Mouse (Mus musculus) hindbrain, postnatal 0 days (tissue): ENCODE data around the gene Dvl3. TPM values are rescaled to one million over a fixed set of nuclear protein-coding genes. Genes with fewer than 3 reads are reported as not detected.

Experiments used
- ATAC-seq: fragments of 200-750 bp; cut with Nextera tagmentation; 2 replicates; pipeline ENCODE4 v1.8.0; 2017; ENCODE audit warnings: mild to moderate bottlenecking, moderate TSS enrichment, moderate library complexity
- DNase-seq: peaks from one replicate; pipeline ENCODE4 v3.0.0-alpha.2; 2015; ENCODE audit warnings: low spot score
- H3K27ac ChIP-seq: fragments of 300-500 bp; sonication (generic); 2 replicates; pipeline ENCODE4 v1.5.1; 2014; ENCODE audit warnings: mild to moderate bottlenecking
- H3K27me3 ChIP-seq: fragments of 300-500 bp; sonication (generic); 2 replicates; pipeline ENCODE4 v1.6.1; 2014; ENCODE audit warnings: low read length, mixed read lengths; ENCODE audit not compliant: insufficient read depth
- H3K36me3 ChIP-seq: fragments of 300-500 bp; sonication (generic); 2 replicates; pipeline ENCODE4 v1.6.1; 2014; ENCODE audit warnings: low read length, mixed read lengths; ENCODE audit not compliant: insufficient read depth
- H3K4me1 ChIP-seq: fragments of 300-500 bp; sonication (generic); 2 replicates; pipeline ENCODE4 v1.6.1; 2014; ENCODE audit warnings: antibody characterized with exemption, low read length, mixed read lengths; ENCODE audit not compliant: insufficient read depth
- H3K4me2 ChIP-seq: fragments of 300-500 bp; sonication (generic); 2 replicates; pipeline ENCODE4 v1.6.1; 2014; ENCODE audit warnings: low read depth, mild to moderate bottlenecking, low read length, moderate library complexity, mixed read lengths
- H3K4me3 ChIP-seq: fragments of 300-500 bp; sonication (generic); 2 replicates; pipeline ENCODE4 v1.5.1; 2014; ENCODE audit warnings: low read length
- H3K9ac ChIP-seq: fragments of 300-500 bp; sonication (generic); replicated peaks from 2 replicates; pipeline ENCODE4 v1.6.1; 2014; ENCODE audit warnings: mild to moderate bottlenecking, low read length, moderate library complexity, mixed read lengths
- H3K9me3 ChIP-seq: fragments of 300-500 bp; sonication (generic); 2 replicates; pipeline ENCODE4 v1.6.1; 2016; ENCODE audit warnings: low read length, mixed read lengths
- CTCF ChIP-seq: IDR thresholded peaks from 2 replicates; pipeline ENCODE4 v1.5.1; 2016; ENCODE audit warnings: antibody characterized with exemption, control low read depth, low read depth
- WGBS: fragments of 180-500 bp; shearing (Covaris S2); extraction: QIAGEN DNeasy Blood & Tissue Kit; methylation state at CpG from one replicate; pipeline ENCODE4 v1.1.7; 2014; 5-methylcytosine and 5-hydroxymethylcytosine counted together
- polyA plus RNA-seq: library from polyadenylated mRNA; unstranded; fragments of >200 nt; fragmentation: Nextera tagmentation; extraction: Ambion mirVana; gene quantifications from 2 replicates; pipeline ENCODE4 v1.2.1, GENCODE M21; 2015
- total RNA-seq: library from RNA; depleted of rRNA; stranded (reverse); fragments of >200 nt; gene quantifications from 2 replicates; pipeline ENCODE4 v1.2.3, GENCODE M21; 2014

Dvl3 gene
- total and polyA plus RNA-seq, 2 experiments from 2014 or later, result 25.7 to 44.3 TPM

GRCm38 (mm10) chr16:20530941-20531340 is 14.2 kb downstream of the Dvl3 start:
- H3K36me3 ChIP-seq, result peaks cover 47% of the 10 kb centered on the region
- WGBS, result 97% methylated on average over 20 of the region's 20 CpGs

GRCm38 (mm10) chr16:20534617-20535295 is 18.0 kb downstream of the Dvl3 start:
- H3K4me2 ChIP-seq, result peak overlapping the region; percentile 37; the same call in 1 of the 2 replicates
- ATAC-seq (no peak), DNase-seq (no peak)
- H3K4me3 ChIP-seq, result no peak overlapping the region
- H3K9me3 ChIP-seq, result no peaks in the 10 kb centered on the region
- no peak overlapping the region for H3K27ac ChIP-seq
- peaks cover 43% of the 10 kb centered on the region for H3K36me3 ChIP-seq
- 49% methylated on average over 10 of the region's 10 CpGs for WGBS
- no peaks in the 10 kb centered on the region for H3K27me3 ChIP-seq
- H3K4me1 ChIP-seq, result peaks cover 18% of the 10 kb centered on the region
- H3K9ac ChIP-seq, result no peak overlapping the region
- no peak for TF ChIP-seq CTCF

More at GRCm38 (mm10) chr16:20530941-20531340, 14.2 kb downstream of the Dvl3 start:
- Histone ChIP-seq H3K27me3 (no peaks in the 10 kb centered on the region), H3K4me2 (no peak overlapping the region), H3K4me3 (no peak overlapping the region), H3K4me1 (no peaks in the 10 kb centered on the region), H3K9me3 (no peaks in the 10 kb centered on the region), H3K27ac (no peak overlapping the region), H3K9ac (no peak overlapping the region)
- TF ChIP-seq CTCF, result no peak
- ATAC-seq, result no peak
- DNase-seq, result no peak

- H3K4me3 ChIP-seq, result peak within 1 kb of the TSS; percentile 96
- H3K27me3 ChIP-seq, result no peaks in the 10 kb centered on the region
- under 1% methylated on average over 52 of the region's 52 CpGs for WGBS
- H3K4me1 ChIP-seq, result peaks cover 18% of the 10 kb centered on the region
- peaks cover 45% of the 10 kb centered on the region for H3K36me3 ChIP-seq
- no peaks in the 10 kb centered on the region for H3K9me3 ChIP-seq
- ATAC-seq, result peak; percentile 98
- H3K9ac ChIP-seq, result peak within 1 kb of the TSS; percentile 97
- no peak for TF ChIP-seq CTCF
- DNase-seq, result peak; percentile 99
- H3K27ac ChIP-seq, result peak within 1 kb of the TSS; percentile 93
- peak within 1 kb of the TSS; percentile 91 for H3K4me2 ChIP-seq
Observed at GRCm38 (mm10) chr16:20535296-20536080, 18.7 kb downstream of the Dvl3 start, which contains the start of gene Ap2m1. TSS of gene Ap2m1 (plus strand) at chr16:20535478.

- Histone ChIP-seq H3K4me2 (peak overlapping the region; percentile 91), H3K9me3 (no peaks in the 10 kb centered on the region), H3K27me3 (no peaks in the 10 kb centered on the region), H3K4me1 (peaks cover 18% of the 10 kb centered on the region), H3K27ac (peak overlapping the region; percentile 93), H3K36me3 (peaks cover 44% of the 10 kb centered on the region), H3K4me3 (peak overlapping the region; percentile 96), H3K9ac (peak overlapping the region; percentile 97)
- no peak for TF ChIP-seq CTCF
- ATAC-seq (no peak), DNase-seq (no peak)
- 26% methylated on average over 9 of the region's 9 CpGs for WGBS
Observed at GRCm38 (mm10) chr16:20536081-20536665, 19.4 kb downstream of the Dvl3 start.

GRCm38 (mm10) chr16:20537071-20537471 is 20.3 kb downstream of the Dvl3 start:
- no peak for TF ChIP-seq CTCF
- ATAC-seq (no peak), DNase-seq (peak; percentile 24)
- peaks cover 18% of the 10 kb centered on the region for H3K4me1 ChIP-seq
- peak overlapping the region; percentile 91 for H3K4me2 ChIP-seq
- H3K9me3 ChIP-seq, result no peaks in the 10 kb centered on the region
- peak overlapping the region; percentile 96 for H3K4me3 ChIP-seq
- H3K27me3 ChIP-seq, result no peaks in the 10 kb centered on the region
- WGBS, result 17% methylated on average over 5 of the region's 5 CpGs
- H3K9ac ChIP-seq, result peak overlapping the region; percentile 97
- peak overlapping the region; percentile 3 for H3K27ac ChIP-seq
- H3K36me3 ChIP-seq, result peaks cover 44% of the 10 kb centered on the region

- Histone ChIP-seq H3K27me3 (no peaks in the 10 kb centered on the region), H3K4me3 (peak overlapping the region; percentile 96), H3K27ac (no peak overlapping the region), H3K36me3 (peaks cover 46% of the 10 kb centered on the region), H3K4me1 (peaks cover 18% of the 10 kb centered on the region), H3K9ac (peak overlapping the region; percentile 97), H3K9me3 (no peaks in the 10 kb centered on the region), H3K4me2 (peak overlapping the region; percentile 91)
- ATAC-seq (no peak), DNase-seq (no peak)
- 38% methylated on average over 6 of the region's 6 CpGs for WGBS
- TF ChIP-seq CTCF, result no peak
Observed at GRCm38 (mm10) chr16:20537601-20538320, 21.0 kb downstream of the Dvl3 start.
